Mouse (Mus musculus): ENCODE measurements around the gene 1700061G19Rik.

The 1700061G19Rik gene

DNA sequence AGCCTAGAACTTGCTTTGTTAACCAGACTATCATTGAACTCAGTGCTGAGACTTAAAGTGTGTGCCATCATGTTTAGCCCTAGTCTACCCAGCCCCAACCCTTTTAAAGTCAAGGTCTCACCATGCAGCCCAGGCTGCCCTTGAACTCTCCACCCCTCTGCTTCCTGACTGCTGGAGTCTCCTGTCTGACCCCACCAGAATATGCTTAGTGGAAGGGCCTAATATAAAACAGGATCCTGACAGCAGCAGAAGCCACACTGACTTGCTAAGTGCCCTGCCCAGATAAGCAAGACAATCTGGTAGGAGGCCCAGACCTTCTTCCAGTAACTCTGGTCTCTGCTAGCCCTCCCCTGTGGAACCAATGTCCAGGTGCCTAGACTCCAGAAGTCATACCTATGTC lies 53.8 kb downstream of the 1700061G19Rik start:
- DNase-seq (ENCODE audit: low spot score) = no peak

DNA sequence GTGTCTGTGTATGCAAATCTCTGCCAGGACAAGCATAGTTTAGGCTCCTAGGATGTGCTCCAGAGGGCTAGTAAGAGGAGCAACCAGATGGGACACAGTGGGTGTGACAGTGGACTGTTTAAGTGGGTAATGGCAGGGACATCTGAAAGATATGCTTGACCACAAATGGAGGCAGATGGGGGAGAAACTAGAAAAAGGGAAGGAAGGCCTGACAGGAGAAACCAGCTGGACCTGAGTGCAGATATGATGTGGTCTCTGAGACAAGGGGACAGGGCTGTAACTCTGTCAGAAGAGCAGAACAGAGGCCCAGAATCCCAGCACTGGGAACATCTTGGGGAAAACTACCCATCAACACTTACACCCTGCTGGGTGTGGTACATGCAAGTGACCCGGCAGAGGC lies 54.3 kb downstream of the 1700061G19Rik start:
- DNase-seq (ENCODE audit: low spot score) = no peak

DNA sequence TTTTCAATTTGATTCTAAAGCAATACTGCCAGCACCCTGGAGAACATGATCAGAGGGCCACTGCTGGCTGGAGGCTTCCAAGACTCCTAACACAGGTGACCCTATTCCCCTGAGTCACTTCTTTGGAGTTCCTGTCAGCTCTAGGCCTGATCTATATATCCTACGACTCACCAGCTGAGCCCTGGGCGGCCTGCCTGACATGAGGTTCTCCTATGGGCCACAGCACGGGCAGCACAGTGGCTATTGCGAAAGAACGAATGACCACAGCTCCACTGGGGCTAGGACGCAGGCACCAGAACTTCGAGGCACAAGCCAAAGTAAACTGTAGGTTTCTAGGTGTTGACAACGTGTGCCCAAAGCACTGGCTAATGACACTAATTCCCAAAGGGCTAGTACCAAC lies 54.7 kb downstream of the 1700061G19Rik start:
- no peak for DNase-seq (ENCODE audit: low spot score)

DNA sequence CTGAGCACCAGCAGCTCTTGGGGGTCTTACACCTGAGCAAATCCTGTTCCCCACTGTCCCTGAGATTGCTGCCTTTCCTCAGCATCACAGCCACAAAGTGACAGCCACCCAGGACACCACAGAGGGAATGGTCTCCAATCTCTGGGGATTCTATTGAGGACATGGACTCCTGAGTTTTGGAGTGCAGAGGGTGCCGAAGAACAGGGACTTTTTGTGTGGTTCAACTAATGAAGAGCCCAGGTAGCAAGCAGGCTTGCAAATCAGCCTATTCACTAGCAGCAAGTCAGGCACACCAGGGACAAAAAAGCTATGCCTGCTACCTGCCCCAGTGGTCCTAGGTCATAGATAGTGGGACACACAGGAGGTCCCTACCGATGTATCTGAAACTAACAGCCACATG lies 58.1 kb downstream of the 1700061G19Rik start:
- DNase-seq (ENCODE audit: low spot score) = no peak

DNA sequence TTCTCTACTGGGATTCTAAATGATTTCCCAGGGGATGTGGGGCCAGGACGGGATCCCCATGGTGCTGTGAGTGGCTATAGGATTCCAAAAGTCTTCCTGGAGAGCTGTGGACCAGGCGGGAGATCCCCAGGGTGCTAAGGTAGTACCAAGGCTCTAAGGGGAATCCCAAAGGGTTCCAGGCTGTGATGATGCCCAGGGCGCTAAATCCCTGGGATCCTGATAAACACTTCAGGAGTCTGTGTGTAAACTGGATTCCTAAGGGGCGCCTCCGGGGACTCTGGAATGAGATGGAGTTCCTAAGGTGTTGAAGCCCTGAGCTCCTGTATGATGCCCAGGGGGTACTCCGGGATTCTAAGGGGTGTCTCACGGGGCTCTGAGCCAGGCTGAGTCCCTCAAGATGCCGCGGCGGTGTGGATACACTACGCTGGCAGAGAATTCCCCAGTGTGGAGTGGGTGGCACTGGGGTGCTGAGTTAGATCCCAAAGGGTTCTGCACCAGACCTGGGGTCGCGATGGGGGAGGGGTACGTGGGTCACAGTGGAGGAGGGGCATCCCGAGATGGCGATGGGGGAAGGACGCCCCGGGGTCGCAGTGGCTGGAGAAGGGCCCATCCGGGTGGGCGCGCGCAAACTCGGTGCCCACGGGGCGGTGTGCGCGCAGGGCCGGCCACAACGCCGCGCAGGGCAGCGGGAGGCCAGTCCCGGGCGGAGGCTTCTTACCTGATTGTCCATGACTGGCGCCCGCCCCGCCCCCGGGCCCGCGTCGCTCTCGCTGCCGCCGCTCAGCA lies 59.5 kb downstream of the 1700061G19Rik start:
- no peak for DNase-seq (ENCODE audit: low spot score)

DNA sequence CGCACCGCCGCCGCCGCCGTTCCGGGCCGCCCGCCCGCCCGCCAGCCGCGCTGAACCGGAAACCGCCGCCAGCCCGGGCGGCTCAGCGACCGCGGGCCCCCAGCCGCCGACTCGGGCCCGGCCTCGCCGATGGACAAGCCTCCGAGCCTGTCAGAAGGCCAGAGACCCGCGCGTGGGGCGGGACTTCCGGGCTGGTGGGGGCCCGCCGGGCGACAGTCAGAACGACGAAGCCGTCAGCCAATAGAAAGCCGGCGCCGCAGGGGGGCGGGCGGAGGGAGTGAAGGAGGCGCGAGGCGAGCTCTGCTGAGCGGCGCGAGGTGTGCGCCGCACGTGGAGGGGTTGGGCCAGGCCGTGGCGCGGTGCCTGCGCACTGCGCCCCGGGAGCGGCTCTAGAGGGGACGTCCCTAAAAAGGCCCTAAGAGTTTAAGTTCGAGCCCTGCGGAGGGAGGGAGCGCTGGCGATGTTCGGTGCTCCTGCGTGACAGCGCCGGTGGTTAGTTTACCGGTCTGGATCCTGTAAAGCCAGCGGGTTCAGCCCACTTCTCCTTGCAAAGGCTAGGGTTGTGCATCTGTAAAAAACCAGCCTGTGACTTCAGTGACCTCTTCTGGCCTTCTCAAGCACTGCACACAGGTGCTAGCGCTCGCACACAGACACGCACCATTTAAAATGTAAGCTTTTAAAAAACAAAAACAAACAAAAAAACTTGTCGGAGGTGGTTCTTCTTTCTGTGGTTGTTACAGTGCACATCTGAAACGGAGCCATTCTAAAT lies 60.3 kb downstream of the 1700061G19Rik start, which contains the start of gene Mllt1:
TSS of gene Mllt1 (minus strand) at position 53 of the 769 bp plus-strand sequence.
- peak; percentile 99 for DNase-seq (ENCODE audit: low spot score)

DNA sequence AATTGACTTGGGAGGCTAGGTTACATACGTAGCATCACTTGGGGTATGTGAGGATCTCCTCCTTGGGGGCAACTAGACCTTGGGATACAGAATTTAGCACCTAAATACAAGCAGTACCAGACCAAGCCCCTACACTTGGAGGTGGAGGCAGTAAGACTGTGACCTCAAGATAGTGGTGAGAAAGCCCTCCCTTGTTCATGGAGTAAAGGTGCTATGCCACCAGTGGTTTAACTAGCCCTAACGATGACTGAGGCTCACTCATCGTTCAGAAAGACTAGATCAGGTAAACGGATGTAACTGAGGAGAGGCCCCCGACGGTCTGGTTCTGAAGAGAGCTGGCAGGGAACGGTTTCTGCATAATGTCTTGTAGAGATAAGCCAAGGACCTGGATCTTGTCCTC lies 61.5 kb downstream of the 1700061G19Rik start:
- no peak for DNase-seq (ENCODE audit: low spot score)

Data from urinary bladder, postnatal 14 days (tissue).